Mouse (Mus musculus): ENCODE measurements around the gene Prkaa2. TPM values are rescaled to one million over a fixed set of nuclear protein-coding genes. Genes with fewer than 3 reads are reported as not detected.
"Not testable (repeated sequence)": the region's sequence is repeated elsewhere in the genome, so short reads cannot be mapped to it uniquely, and the experiment has no call there.

Prkaa2 gene
- polyA plus RNA-seq, 1 experiment from 2014 or later = 5.0 TPM

GRCm38 (mm10) chr4:105015496-105015895, 94.2 kb downstream of the Prkaa2 start:
- no peak overlapping the region for H3K9ac ChIP-seq (ENCODE audit: low read depth, low read length)
- H3K9me3 ChIP-seq (ENCODE audit: control insufficient read depth, low read length) = no peaks in the 10 kb centered on the region
- no peaks in the 10 kb centered on the region for H3K36me3 ChIP-seq (ENCODE audit: control insufficient read depth, insufficient read depth, low read length)
- ATAC-seq (ENCODE audit: low FRiP score) = no peak
- no peaks in the 10 kb centered on the region for H3K4me1 ChIP-seq (replicated peaks; ENCODE audit: control insufficient read depth, insufficient read depth, low read length)
- H3K4me2 ChIP-seq (replicated peaks; ENCODE audit: low read depth, low read length) = no peak overlapping the region
- H3K27me3 ChIP-seq (ENCODE audit: control insufficient read depth, insufficient read depth, low read length) = no peaks in the 10 kb centered on the region
- 80% methylated on average over 6 of the region's 6 CpGs for whole genome bisulfite sequencing
- no peak overlapping the region for H3K4me3 ChIP-seq (ENCODE audit: low read depth, low read length)
- no peak overlapping the region for H3K27ac ChIP-seq (ENCODE audit: low read depth, low read length)
- no peak for DNase-seq (ENCODE audit: low spot score)

GRCm38 (mm10) chr4:105013718-105014117, 96.0 kb downstream of the Prkaa2 start:
- Histone ChIP-seq H3K4me2 (replicated peaks; ENCODE audit: low read depth, low read length) (no peak overlapping the region), H3K9me3 (ENCODE audit: control insufficient read depth, low read length) (no peaks in the 10 kb centered on the region), H3K27me3 (ENCODE audit: control insufficient read depth, insufficient read depth, low read length) (no peaks in the 10 kb centered on the region), H3K9ac (ENCODE audit: low read depth, low read length) (no peak overlapping the region), H3K4me1 (replicated peaks; ENCODE audit: control insufficient read depth, insufficient read depth, low read length) (no peaks in the 10 kb centered on the region), H3K4me3 (ENCODE audit: low read depth, low read length) (no peak overlapping the region), H3K36me3 (ENCODE audit: control insufficient read depth, insufficient read depth, low read length) (no peaks in the 10 kb centered on the region), H3K27ac (ENCODE audit: low read depth, low read length) (no peak overlapping the region)
- DNase-seq (ENCODE audit: low spot score) (no peak), ATAC-seq (ENCODE audit: low FRiP score) (no peak)
- 93% methylated on average over 7 of the region's 7 CpGs for WGBS

- DNase-seq (ENCODE audit: low spot score) = no peak
- Histone ChIP-seq H3K36me3 (ENCODE audit: control insufficient read depth, insufficient read depth, low read length) (no peaks in the 10 kb centered on the region), H3K4me2 (replicated peaks; ENCODE audit: low read depth, low read length) (no peak overlapping the region), H3K9ac (ENCODE audit: low read depth, low read length) (no peak overlapping the region), H3K27ac (ENCODE audit: low read depth, low read length) (no peak overlapping the region), H3K4me1 (replicated peaks; ENCODE audit: control insufficient read depth, insufficient read depth, low read length) (no peaks in the 10 kb centered on the region), H3K9me3 (ENCODE audit: control insufficient read depth, low read length) (no peaks in the 10 kb centered on the region), H3K27me3 (ENCODE audit: control insufficient read depth, insufficient read depth, low read length) (no peaks in the 10 kb centered on the region), H3K4me3 (ENCODE audit: low read depth, low read length) (no peak overlapping the region)
- WGBS = 92% methylated on average over 4 of the region's 4 CpGs
- no peak for ATAC-seq (ENCODE audit: low FRiP score)
These were observed 102.2 kb downstream of the Prkaa2 start for GRCm38 (mm10) chr4:105007360-105008018.

GRCm38 (mm10) chr4:105004649-105005048, 105.0 kb downstream of the Prkaa2 start:
- not testable (repeated sequence) for H3K4me2 ChIP-seq (replicated peaks; ENCODE audit: low read depth, low read length); H3K4me3 ChIP-seq (ENCODE audit: low read depth, low read length); DNase-seq (ENCODE audit: low spot score); H3K27me3 ChIP-seq (ENCODE audit: control insufficient read depth, insufficient read depth, low read length); H3K9ac ChIP-seq (ENCODE audit: low read depth, low read length); H3K36me3 ChIP-seq (ENCODE audit: control insufficient read depth, insufficient read depth, low read length); H3K4me1 ChIP-seq (replicated peaks; ENCODE audit: control insufficient read depth, insufficient read depth, low read length); H3K27ac ChIP-seq (ENCODE audit: low read depth, low read length); ATAC-seq (ENCODE audit: low FRiP score); H3K9me3 ChIP-seq (ENCODE audit: control insufficient read depth, low read length)
- 90% methylated on average over 12 of the region's 12 CpGs for WGBS

DNA sequence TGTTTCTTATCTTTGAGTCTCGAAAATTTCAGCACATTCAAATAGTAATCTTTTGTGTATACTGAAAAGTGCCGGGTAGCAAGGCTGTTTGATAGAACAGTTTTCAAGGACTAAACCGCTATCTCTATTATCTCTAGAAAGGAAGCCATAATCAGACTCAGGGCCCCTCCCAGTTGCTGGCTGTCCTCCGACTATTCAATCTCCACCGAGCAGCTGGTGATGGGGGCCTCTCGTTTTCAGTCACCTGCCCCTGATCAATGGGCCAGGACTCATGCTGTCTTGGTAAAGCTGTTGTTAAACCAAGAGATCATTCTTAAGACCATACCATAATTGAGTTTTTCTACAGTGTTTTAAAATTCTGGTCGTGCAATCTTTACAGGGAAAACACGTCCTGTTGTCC, 105.6 kb downstream of the Prkaa2 start:
- Histone ChIP-seq H3K36me3 (ENCODE audit: control insufficient read depth, insufficient read depth, low read length) (no peaks in the 10 kb centered on the region), H3K4me3 (ENCODE audit: low read depth, low read length) (no peak overlapping the region), H3K9ac (ENCODE audit: low read depth, low read length) (no peak overlapping the region), H3K9me3 (ENCODE audit: control insufficient read depth, low read length) (no peaks in the 10 kb centered on the region), H3K27ac (ENCODE audit: low read depth, low read length) (no peak overlapping the region), H3K27me3 (ENCODE audit: control insufficient read depth, insufficient read depth, low read length) (no peaks in the 10 kb centered on the region), H3K4me2 (replicated peaks; ENCODE audit: low read depth, low read length) (no peak overlapping the region), H3K4me1 (replicated peaks; ENCODE audit: control insufficient read depth, insufficient read depth, low read length) (no peaks in the 10 kb centered on the region)
- DNase-seq (ENCODE audit: low spot score) (no peak), ATAC-seq (ENCODE audit: low FRiP score) (no peak)
- 87% methylated on average over 8 of the region's 8 CpGs for WGBS

- ATAC-seq (ENCODE audit: low FRiP score) (no peak), DNase-seq (ENCODE audit: low spot score) (no peak)
- Histone ChIP-seq H3K27me3 (ENCODE audit: control insufficient read depth, insufficient read depth, low read length) (no peaks in the 10 kb centered on the region), H3K4me3 (ENCODE audit: low read depth, low read length) (no peak overlapping the region), H3K36me3 (ENCODE audit: control insufficient read depth, insufficient read depth, low read length) (no peaks in the 10 kb centered on the region), H3K9me3 (ENCODE audit: control insufficient read depth, low read length) (no peaks in the 10 kb centered on the region), H3K9ac (ENCODE audit: low read depth, low read length) (no peak overlapping the region), H3K4me2 (replicated peaks; ENCODE audit: low read depth, low read length) (no peak overlapping the region), H3K4me1 (replicated peaks; ENCODE audit: control insufficient read depth, insufficient read depth, low read length) (no peaks in the 10 kb centered on the region), H3K27ac (ENCODE audit: low read depth, low read length) (no peak overlapping the region)
- WGBS = 63% methylated on average over 1 of the region's 1 CpGs
These were observed 108.0 kb downstream of the Prkaa2 start for GRCm38 (mm10) chr4:105001736-105002135.

DNA sequence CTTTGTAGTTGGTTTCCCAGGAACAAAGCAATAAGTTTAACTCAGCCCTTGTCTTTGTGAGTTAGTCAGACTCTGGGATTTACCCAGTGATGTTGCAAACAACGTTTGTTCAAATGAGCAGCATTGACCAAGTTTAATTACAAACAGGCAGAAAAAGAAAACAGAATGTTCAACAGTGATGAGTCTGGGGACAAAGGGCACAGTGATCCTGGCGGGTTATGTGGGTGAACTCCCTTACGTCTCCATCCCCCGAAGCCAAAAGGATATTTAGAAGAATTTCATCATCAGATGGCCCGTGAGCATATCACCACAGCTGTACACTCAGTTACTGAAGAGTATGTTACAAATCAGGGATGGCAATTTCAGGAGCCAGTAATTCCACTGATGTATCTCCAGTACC, 110.0 kb downstream of the Prkaa2 start:
- H3K9me3 ChIP-seq (ENCODE audit: control insufficient read depth, low read length) = no peaks in the 10 kb centered on the region
- no peak overlapping the region for H3K9ac ChIP-seq (ENCODE audit: low read depth, low read length)
- H3K27ac ChIP-seq (ENCODE audit: low read depth, low read length) = no peak overlapping the region
- no peaks in the 10 kb centered on the region for H3K4me1 ChIP-seq (replicated peaks; ENCODE audit: control insufficient read depth, insufficient read depth, low read length)
- H3K36me3 ChIP-seq (ENCODE audit: control insufficient read depth, insufficient read depth, low read length) = no peaks in the 10 kb centered on the region
- H3K27me3 ChIP-seq (ENCODE audit: control insufficient read depth, insufficient read depth, low read length) = no peaks in the 10 kb centered on the region
- 79% methylated on average over 5 of the region's 5 CpGs for WGBS
- DNase-seq (ENCODE audit: low spot score) (no peak), ATAC-seq (ENCODE audit: low FRiP score) (no peak)
- no peak overlapping the region for H3K4me2 ChIP-seq (replicated peaks; ENCODE audit: low read depth, low read length)
- H3K4me3 ChIP-seq (ENCODE audit: low read depth, low read length) = no peak overlapping the region

DNA sequence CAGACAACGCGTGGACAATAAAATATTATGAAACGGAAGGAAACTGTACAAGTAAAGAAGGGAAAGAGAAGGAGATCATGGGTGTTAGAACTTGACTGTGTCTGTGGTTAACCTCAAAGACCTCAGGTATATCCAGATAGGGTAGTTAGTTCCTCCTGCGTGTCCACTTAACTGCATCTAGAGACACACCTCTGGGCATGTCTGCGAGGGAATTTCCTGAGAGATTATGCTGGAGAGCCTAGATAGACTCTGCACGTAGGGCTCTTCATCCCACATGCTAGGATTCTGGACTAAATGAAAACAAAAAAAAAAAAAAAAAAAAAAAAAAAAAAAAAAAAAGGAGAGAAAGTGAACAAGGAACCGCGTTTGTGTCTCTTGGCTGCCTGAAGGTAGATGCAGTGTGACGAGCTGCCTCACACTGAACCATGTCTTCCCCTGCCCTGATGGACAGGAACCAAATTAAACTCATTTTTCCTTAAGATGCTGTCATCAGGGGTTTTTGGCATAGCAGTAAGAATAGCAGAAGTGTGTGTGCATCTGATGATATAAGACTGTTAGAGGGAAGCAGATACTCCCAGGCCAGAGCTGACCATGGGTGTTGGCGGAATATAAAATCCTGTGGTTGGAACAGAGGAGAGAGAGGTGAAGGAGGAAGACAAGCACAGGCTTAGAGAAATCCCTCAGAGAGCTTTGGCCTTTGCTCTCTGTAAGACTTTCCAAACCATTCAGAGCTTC, 116.4 kb downstream of the Prkaa2 start:
- DNase-seq (ENCODE audit: low spot score) (no peak), ATAC-seq (ENCODE audit: low FRiP score) (no peak)
- no peak overlapping the region for H3K9ac ChIP-seq (ENCODE audit: low read depth, low read length)
- H3K4me2 ChIP-seq (replicated peaks; ENCODE audit: low read depth, low read length) = no peak overlapping the region
- no peaks in the 10 kb centered on the region for H3K36me3 ChIP-seq (ENCODE audit: control insufficient read depth, insufficient read depth, low read length)
- no peaks in the 10 kb centered on the region for H3K4me1 ChIP-seq (replicated peaks; ENCODE audit: control insufficient read depth, insufficient read depth, low read length)
- 95% methylated on average over 10 of the region's 10 CpGs for WGBS
- no peak overlapping the region for H3K27ac ChIP-seq (ENCODE audit: low read depth, low read length)
- H3K9me3 ChIP-seq (ENCODE audit: control insufficient read depth, low read length) = no peaks in the 10 kb centered on the region
- H3K4me3 ChIP-seq (ENCODE audit: low read depth, low read length) = no peak overlapping the region
- no peaks in the 10 kb centered on the region for H3K27me3 ChIP-seq (ENCODE audit: control insufficient read depth, insufficient read depth, low read length)

DNA sequence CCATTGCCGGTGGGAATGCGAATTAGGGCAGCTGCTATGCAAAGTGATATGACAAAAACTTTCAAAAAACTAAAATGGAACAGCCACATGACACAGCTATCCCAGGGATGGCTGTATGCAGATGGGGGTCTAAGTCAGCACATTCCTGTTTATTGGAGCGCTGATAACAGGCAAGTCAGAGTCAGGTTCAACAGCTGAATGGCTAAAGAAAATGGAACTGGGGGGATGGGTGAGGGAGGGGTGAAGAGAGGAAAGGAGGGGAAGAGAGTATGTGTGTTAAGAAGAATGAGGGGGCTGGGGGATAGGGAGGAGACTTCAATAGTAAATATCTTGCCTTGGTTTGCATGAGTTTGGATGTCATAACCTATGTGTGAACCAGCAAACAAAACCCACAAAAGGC, 117.4 kb downstream of the Prkaa2 start:
- no peaks in the 10 kb centered on the region for H3K36me3 ChIP-seq (ENCODE audit: control insufficient read depth, insufficient read depth, low read length)
- no peak overlapping the region for H3K27ac ChIP-seq (ENCODE audit: low read depth, low read length)
- H3K27me3 ChIP-seq (ENCODE audit: control insufficient read depth, insufficient read depth, low read length) = no peaks in the 10 kb centered on the region
- no peak overlapping the region for H3K4me2 ChIP-seq (replicated peaks; ENCODE audit: low read depth, low read length)
- ATAC-seq (ENCODE audit: low FRiP score) = no peak
- H3K4me3 ChIP-seq (ENCODE audit: low read depth, low read length) = no peak overlapping the region
- H3K9ac ChIP-seq (ENCODE audit: low read depth, low read length) = no peak overlapping the region
- WGBS = 83% methylated on average over 3 of the region's 3 CpGs
- no peak for DNase-seq (ENCODE audit: low spot score)
- no peaks in the 10 kb centered on the region for H3K4me1 ChIP-seq (replicated peaks; ENCODE audit: control insufficient read depth, insufficient read depth, low read length)
- no peaks in the 10 kb centered on the region for H3K9me3 ChIP-seq (ENCODE audit: control insufficient read depth, low read length)
